In the genomic region with DNA sequence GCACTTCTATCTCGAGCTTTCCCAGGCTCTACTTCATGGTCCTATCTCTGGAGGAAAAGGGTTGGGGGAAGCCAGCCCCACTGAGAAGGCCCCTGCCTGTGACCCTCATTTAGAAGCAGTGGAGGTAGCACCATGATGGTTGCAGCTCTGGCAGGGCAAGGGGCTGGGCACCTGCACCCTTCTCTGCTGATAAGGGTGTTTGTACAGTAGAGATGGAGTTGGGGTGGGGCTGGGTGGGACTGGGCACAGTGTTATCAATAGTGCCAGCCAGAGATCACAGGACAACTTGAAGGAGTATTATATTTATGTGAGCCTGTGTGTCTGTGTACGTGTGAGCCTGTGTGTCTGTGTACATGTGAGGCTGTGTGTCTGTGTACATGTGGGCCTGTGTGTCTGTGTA, we compare ENCODE assay signal across 10 mouse cellular contexts. TPM values are rescaled to one million over a fixed set of nuclear protein-coding genes. Genes with fewer than 3 reads are reported as not detected.
DNase-seq lines count a peak whose midpoint lies in the region; ATAC-seq and TF ChIP-seq lines count a peak whose summit lies in the region.
"Had no signal": no experiment of that assay in that cellular context is flagged by ENCODE, and none has a peak within 500 bp of the region (broad histone marks: within the 10 kb centered on the region; RNA-seq: fewer than 3 reads in every experiment).

No protein-coding gene starts in this region.

- WGBS in lung, embryonic 15.5 days: 70% methylated on average over 2 of the region's 2 CpGs
- 43% methylated on average over 2 of the region's 2 CpGs for WGBS in lung, postnatal 0 days
- 11% methylated on average over 2 of the region's 2 CpGs for WGBS in liver, embryonic 15.5 days (ENCODE audit: insufficient replicate concordance)
- 43% methylated on average over 2 of the region's 2 CpGs for WGBS in stomach, postnatal 0 days

- H3K4me2 ChIP-seq in lung, embryonic 15.5 days: no peak overlapping the region
- H3K4me2 ChIP-seq in lung, postnatal 0 days (replicated peaks; ENCODE audit: low read depth, low read length): no peak overlapping the region
- peak overlapping the region; percentile 66 for H3K4me2 ChIP-seq in liver, embryonic 15.5 days
- H3K4me2 ChIP-seq in stomach, postnatal 0 days (replicated peaks; ENCODE audit: low read depth): no peak overlapping the region
- H3K4me2 ChIP-seq: heart, embryonic 15.5 days had no signal

- no peak for TF ChIP-seq CTCF in lung, postnatal 0 days (IDR thresholded peaks at IDR 0.05)
- no peak for TF ChIP-seq CTCF in stomach, postnatal 0 days (IDR thresholded peaks at IDR 0.05; ENCODE audit: low read depth)

- H3K36me3 ChIP-seq in lung, embryonic 15.5 days: no peaks in the 10 kb centered on the region
- no peaks in the 10 kb centered on the region for H3K36me3 ChIP-seq in lung, postnatal 0 days (ENCODE audit: insufficient read depth, low read length)
- H3K36me3 ChIP-seq in erythroblast, embryonic 14.5 days (ENCODE audit: control insufficient read depth): peaks cover 80% of the 10 kb centered on the region
- peaks cover 32% of the 10 kb centered on the region for H3K36me3 ChIP-seq in liver, embryonic 15.5 days (replicated peaks)
- no peaks in the 10 kb centered on the region for H3K36me3 ChIP-seq in stomach, postnatal 0 days (ENCODE audit: control insufficient read depth, insufficient read depth, low read length)
- H3K36me3 ChIP-seq: heart, embryonic 15.5 days had no signal

- no peak overlapping the region for H3K4me3 ChIP-seq in lung, embryonic 15.5 days
- H3K4me3 ChIP-seq in lung, postnatal 0 days (ENCODE audit: low read depth, low read length): no peak overlapping the region
- peak overlapping the region; percentile 57 for H3K4me3 ChIP-seq in erythroblast, embryonic 14.5 days (replicated peaks)
- peak overlapping the region; percentile 36 for H3K4me3 ChIP-seq in liver, embryonic 15.5 days (replicated peaks)
- no peak overlapping the region for H3K4me3 ChIP-seq in stomach, postnatal 0 days (ENCODE audit: low read depth, low read length)
- H3K4me3 ChIP-seq: heart, embryonic 15.5 days had no signal

- H3K27ac ChIP-seq in lung, embryonic 15.5 days: no peak overlapping the region
- H3K27ac ChIP-seq in lung, postnatal 0 days (ENCODE audit: low read length): no peak overlapping the region
- peak overlapping the region; percentile 98 for H3K27ac ChIP-seq in liver, embryonic 15.5 days (replicated peaks)
- peak overlapping the region; percentile 63 for H3K27ac ChIP-seq in stomach, postnatal 0 days (replicated peaks)
- H3K27ac ChIP-seq: heart, embryonic 15.5 days had no signal

- no peaks in the 10 kb centered on the region for H3K27me3 ChIP-seq in lung, embryonic 15.5 days
- H3K27me3 ChIP-seq in lung, postnatal 0 days (replicated peaks; ENCODE audit: insufficient read depth, low read length): no peaks in the 10 kb centered on the region
- no peaks in the 10 kb centered on the region for H3K27me3 ChIP-seq in erythroblast, embryonic 14.5 days (ENCODE audit: control insufficient read depth)
- H3K27me3 ChIP-seq in liver, embryonic 15.5 days: no peaks in the 10 kb centered on the region
- no peaks in the 10 kb centered on the region for H3K27me3 ChIP-seq in stomach, postnatal 0 days (ENCODE audit: control insufficient read depth, insufficient read depth, low read length)
- H3K27me3 ChIP-seq: heart, embryonic 15.5 days had no signal

- ATAC-seq in lung, embryonic 15.5 days (ENCODE audit: borderline replicate concordance, extremely low read depth, low FRiP score, low TSS enrichment): peak; percentile 23; the same call in 1 of the 2 replicates
- no peak for ATAC-seq in lung, postnatal 0 days
- ATAC-seq in liver, embryonic 15.5 days (ENCODE audit: insufficient read depth): peak; percentile 95
- peak; percentile 39 for ATAC-seq in stomach, postnatal 0 days (ENCODE audit: low FRiP score, low TSS enrichment)
- ATAC-seq: inflammation-experienced regulatory T-cells, adult 6 months had no signal

- no peaks in the 10 kb centered on the region for H3K9me3 ChIP-seq in lung, embryonic 15.5 days
- no peaks in the 10 kb centered on the region for H3K9me3 ChIP-seq in lung, postnatal 0 days (ENCODE audit: low read length)
- peaks cover 10% of the 10 kb centered on the region for H3K9me3 ChIP-seq in erythroblast, embryonic 14.5 days (ENCODE audit: control insufficient read depth, low read length)
- peaks cover 3% of the 10 kb centered on the region; the same call in 1 of the 2 replicates for H3K9me3 ChIP-seq in liver, embryonic 15.5 days (replicated peaks)
- H3K9me3 ChIP-seq in stomach, postnatal 0 days (ENCODE audit: control insufficient read depth, low read length): no peaks in the 10 kb centered on the region
- H3K9me3 ChIP-seq: heart, embryonic 15.5 days had no signal

- DNase-seq in lung, postnatal 0 days (ENCODE audit: low spot score): no peak
- DNase-seq in stomach, postnatal 0 days (ENCODE audit: low spot score): peak; percentile 46
- DNase-seq in frontal cortex, postnatal 10 days (ENCODE audit: low spot score in 2 of 2): no peak
- no peak for DNase-seq in cerebellum, postnatal 25 days

- peaks cover 16% of the 10 kb centered on the region for H3K4me1 ChIP-seq in lung, embryonic 15.5 days
- H3K4me1 ChIP-seq in lung, postnatal 0 days (ENCODE audit: insufficient read depth, low read depth, low read length): peaks cover 13% of the 10 kb centered on the region; the same call in 1 of the 2 replicates
- H3K4me1 ChIP-seq in erythroblast, embryonic 14.5 days (ENCODE audit: control insufficient read depth): peaks cover 95% of the 10 kb centered on the region
- peaks cover 92% of the 10 kb centered on the region for H3K4me1 ChIP-seq in liver, embryonic 15.5 days (replicated peaks)
- peaks cover 2% of the 10 kb centered on the region; the same call in 1 of the 2 replicates for H3K4me1 ChIP-seq in stomach, postnatal 0 days (replicated peaks; ENCODE audit: control insufficient read depth, insufficient read depth)

- TF ChIP-seq EP300 in lung, postnatal 0 days (IDR thresholded peaks at IDR 0.05): no peak
- TF ChIP-seq EP300 in stomach, postnatal 0 days (optimal IDR thresholded peaks at IDR 0.05): no peak

- no peak overlapping the region for H3K9ac ChIP-seq in lung, embryonic 15.5 days
- H3K9ac ChIP-seq in lung, postnatal 0 days (replicated peaks; ENCODE audit: low read depth): no peak overlapping the region
- H3K9ac ChIP-seq in liver, embryonic 15.5 days: peak overlapping the region; percentile 70
- no peak overlapping the region for H3K9ac ChIP-seq in stomach, postnatal 0 days (ENCODE audit: low read length)
- H3K9ac ChIP-seq: heart, embryonic 15.5 days had no signal

RNA-seq across cellular contexts. Expression of gene Fam213b, which starts 12.7 kb away (rescaled TPM):
- 36.4 and 41.5 TPM in 2 replicates for polyA plus RNA-seq in lung, embryonic 15.5 days (2015; fragmentation: Nextera tagmentation; extraction: Ambion mirVana)
- 16.8 and 18.9 TPM in 2 replicates for polyA plus RNA-seq in lung, postnatal 0 days (2015; fragmentation: Nextera tagmentation; extraction: Ambion mirVana)
- 0.21 and 0.47 TPM in 2 replicates for polyA plus RNA-seq in erythroblast, embryonic 14.5 days (2012)
- polyA plus RNA-seq in liver, embryonic 15.5 days (2015; fragmentation: Nextera tagmentation; extraction: Ambion mirVana): 8.1 and 9.0 TPM in 2 replicates
- polyA plus RNA-seq in stomach, postnatal 0 days (2015; fragmentation: Nextera tagmentation; extraction: Ambion mirVana): 62.1 and 65.4 TPM in 2 replicates

RNA-seq across cellular contexts. Expression of gene Tnfrsf14, which starts 16.7 kb away (rescaled TPM):
- 1.3 and 1.9 TPM in 2 replicates for polyA plus RNA-seq in lung, embryonic 15.5 days (2015; fragmentation: Nextera tagmentation; extraction: Ambion mirVana)
- polyA plus RNA-seq in lung, postnatal 0 days (2015; fragmentation: Nextera tagmentation; extraction: Ambion mirVana): 1.5 and 2.1 TPM in 2 replicates
- 12.5 and 19.4 TPM in 2 replicates for polyA plus RNA-seq in erythroblast, embryonic 14.5 days (2012)
- 56.7 and 64.6 TPM in 2 replicates for polyA plus RNA-seq in liver, embryonic 15.5 days (2015; fragmentation: Nextera tagmentation; extraction: Ambion mirVana)
- polyA plus RNA-seq in stomach, postnatal 0 days (2015; fragmentation: Nextera tagmentation; extraction: Ambion mirVana): 0.61 TPM in 2 replicates

RNA-seq across cellular contexts. Expression of gene Mmel1, which starts 42.3 kb away (rescaled TPM):
- polyA plus RNA-seq in lung, embryonic 15.5 days (2015; fragmentation: Nextera tagmentation; extraction: Ambion mirVana): 0.10 and 0.26 TPM in 2 replicates
- 0.06 and 0.07 TPM in 2 replicates for polyA plus RNA-seq in lung, postnatal 0 days (2015; fragmentation: Nextera tagmentation; extraction: Ambion mirVana)
- 0.17 and 0.27 TPM in 2 replicates for polyA plus RNA-seq in erythroblast, embryonic 14.5 days (2012)
- 2.3 and 3.1 TPM in 2 replicates for polyA plus RNA-seq in liver, embryonic 15.5 days (2015; fragmentation: Nextera tagmentation; extraction: Ambion mirVana)
- not detected in 2 replicates for polyA plus RNA-seq in stomach, postnatal 0 days (2015; fragmentation: Nextera tagmentation; extraction: Ambion mirVana)
- polyA plus RNA-seq: inflammation-experienced regulatory T-cells, adult 6 months had no signal

RNA-seq across cellular contexts. Expression of gene Hes5, which starts 49.1 kb away (rescaled TPM):
- polyA plus RNA-seq in lung, embryonic 15.5 days (2015; fragmentation: Nextera tagmentation; extraction: Ambion mirVana): 0.29 and 0.69 TPM in 2 replicates
- polyA plus RNA-seq in lung, postnatal 0 days (2015; fragmentation: Nextera tagmentation; extraction: Ambion mirVana): 0.10 TPM in 1 of 2 replicates, not detected in the other
- not detected in 2 replicates for polyA plus RNA-seq in erythroblast, embryonic 14.5 days (2012)
- polyA plus RNA-seq in liver, embryonic 15.5 days (2015; fragmentation: Nextera tagmentation; extraction: Ambion mirVana): 0.15 and 0.17 TPM in 2 replicates
- polyA plus RNA-seq in stomach, postnatal 0 days (2015; fragmentation: Nextera tagmentation; extraction: Ambion mirVana): 0.24 and 0.36 TPM in 2 replicates
- polyA plus RNA-seq: liver, adult 2 months had no signal

RNA-seq across cellular contexts. Expression of gene Pank4, which starts 52.3 kb away (rescaled TPM):
- 48.0 and 51.0 TPM in 2 replicates for polyA plus RNA-seq in lung, embryonic 15.5 days (2015; fragmentation: Nextera tagmentation; extraction: Ambion mirVana)
- polyA plus RNA-seq in lung, postnatal 0 days (2015; fragmentation: Nextera tagmentation; extraction: Ambion mirVana): 20.5 and 23.0 TPM in 2 replicates
- 4.1 and 5.6 TPM in 2 replicates for polyA plus RNA-seq in erythroblast, embryonic 14.5 days (2012)
- 21.7 and 24.4 TPM in 2 replicates for polyA plus RNA-seq in liver, embryonic 15.5 days (2015; fragmentation: Nextera tagmentation; extraction: Ambion mirVana)
- 14.8 and 14.9 TPM in 2 replicates for polyA plus RNA-seq in stomach, postnatal 0 days (2015; fragmentation: Nextera tagmentation; extraction: Ambion mirVana)

Comparison
In these comparisons a context has a peak if more than half of its experiments do, and no peak if none do; other contexts are left out.
1. H3K27ac ChIP-seq: peak in liver, embryonic 15.5 days (single experiment) and stomach, postnatal 0 days (single experiment); none in lung, embryonic 15.5 days (single experiment) and lung, postnatal 0 days (single experiment).
2. H3K4me3 ChIP-seq: peak in erythroblast, embryonic 14.5 days (single experiment) and liver, embryonic 15.5 days (single experiment); none in lung, embryonic 15.5 days (single experiment), lung, postnatal 0 days (single experiment) and stomach, postnatal 0 days (single experiment).